Mouse (Mus musculus) G1E (cell line): ENCODE measurements around the gene Cib4.

Experiments
- CTCF ChIP-seq: IDR thresholded peaks from 2 replicates; pipeline ENCODE4 v1.5.1; 2012; ENCODE audit warnings: low read depth, low read length, inconsistent platforms, mixed read lengths
- GATA1 ChIP-seq: IDR thresholded peaks from 2 replicates; pipeline ENCODE4 v1.6.1; 2012; ENCODE audit warnings: borderline replicate concordance, low read length, inconsistent platforms, mixed read lengths
- GATA2 ChIP-seq: IDR thresholded peaks from 2 replicates; pipeline ENCODE4 v1.6.1; 2012; ENCODE audit warnings: low read depth, low read length, inconsistent platforms, borderline replicate concordance
- POLR2AphosphoS5 ChIP-seq: IDR thresholded peaks from 2 replicates; pipeline ENCODE4 v1.6.1; 2012; ENCODE audit warnings: low read depth, low read length, inconsistent platforms; ENCODE audit not compliant: insufficient replicate concordance
- TAL1 ChIP-seq: conservative IDR thresholded peaks from 2 replicates; pipeline ENCODE4 v1.6.1; 2012; ENCODE audit warnings: low read depth, low read length, inconsistent platforms, mixed read lengths

GRCm38 (mm10) chr5:30592279-30592980 lies 46.8 kb upstream of the Cib4 start:
- TF ChIP-seq CTCF (no peak), TAL1 (no peak), GATA2 (no peak), GATA1 (no peak), POLR2AphosphoS5 (no peak)
